Mouse (Mus musculus): Measurements from ENCODE around the gene 1110017D15Rik.
"Not testable (repeated sequence)": the region's sequence is repeated elsewhere in the genome, so short reads cannot be mapped to it uniquely, and the experiment has no call there.

The 1110017D15Rik gene

GRCm38 (mm10) chr4:41479456-41479804, 37.7 kb downstream of the 1110017D15Rik start:
- no peak for DNase-seq (ENCODE audit: low spot score in 2 of 2)

GRCm38 (mm10) chr4:41478751-41479455, 38.2 kb downstream of the 1110017D15Rik start:
- DNase-seq (ENCODE audit: low spot score in 2 of 2), result no peak

- no peak for DNase-seq (ENCODE audit: low spot score in 2 of 2)
These were observed 39.4 kb downstream of the 1110017D15Rik start for GRCm38 (mm10) chr4:41477648-41478160.

GRCm38 (mm10) chr4:41471384-41471689, 45.8 kb downstream of the 1110017D15Rik start:
- DNase-seq (ENCODE audit: low spot score in 2 of 2), result no peak

- DNase-seq (ENCODE audit: low spot score in 2 of 2), result peak in 1 of 2 experiments; percentile 46
These were observed 46.3 kb downstream of the 1110017D15Rik start for GRCm38 (mm10) chr4:41470684-41471383.

- no peak for DNase-seq (ENCODE audit: low spot score in 2 of 2)
These were observed 47.0 kb downstream of the 1110017D15Rik start for GRCm38 (mm10) chr4:41470051-41470683.

- DNase-seq (ENCODE audit: low spot score in 2 of 2), result no peak
These were observed 47.9 kb downstream of the 1110017D15Rik start for GRCm38 (mm10) chr4:41469199-41469598.

- DNase-seq (ENCODE audit: low spot score in 2 of 2), result peak; percentile 47 to 62
These were observed 48.6 kb downstream of the 1110017D15Rik start for GRCm38 (mm10) chr4:41468396-41469080.

GRCm38 (mm10) chr4:41465287-41465665, 51.9 kb downstream of the 1110017D15Rik start:
- DNase-seq (ENCODE audit: low spot score in 2 of 2), result no peak

- peak; percentile 90 to 97 for DNase-seq (ENCODE audit: low spot score in 2 of 2)
These were observed 52.5 kb downstream of the 1110017D15Rik start, which contains the start of the genes Kif24 and Nudt2 for GRCm38 (mm10) chr4:41464345-41465286. Gene Kif24, minus strand, starts transcription at chr4:41464887. Gene Nudt2, plus strand, starts transcription at chr4:41465151.

- not testable (repeated sequence) for DNase-seq (ENCODE audit: low spot score in 2 of 2)
These were observed 53.9 kb downstream of the 1110017D15Rik start for GRCm38 (mm10) chr4:41463051-41463738.

GRCm38 (mm10) chr4:41460690-41461089, 56.4 kb downstream of the 1110017D15Rik start:
- DNase-seq (ENCODE audit: low spot score in 2 of 2), result no peak
